Mouse (Mus musculus): ENCODE results near the gene Asb10. TPM values are rescaled to one million over a fixed set of nuclear protein-coding genes. Genes with fewer than 3 reads are reported as not detected.

Asb10 gene
- polyA plus RNA-seq, 1 experiment from 2014 or later = 0.15 TPM

GRCm38 (mm10) chr5:24527780-24528179, 13.0 kb downstream of the Asb10 start:
- Histone ChIP-seq H3K4me1 (peaks cover 18% of the 10 kb centered on the region), H3K27ac (no peak overlapping the region), H3K36me3 (no peaks in the 10 kb centered on the region), H3K9me3 (replicated peaks) (no peaks in the 10 kb centered on the region), H3K27me3 (ENCODE audit: low read depth, poor library complexity, severe bottlenecking) (peaks cover 98% of the 10 kb centered on the region), H3K4me3 (no peak overlapping the region; the same call in 1 of the 2 replicates)
- no peak for DNase-seq (ENCODE audit: low spot score)
- WGBS = 15% methylated on average over 6 of the region's 6 CpGs

GRCm38 (mm10) chr5:24526889-24527230, 13.9 kb downstream of the Asb10 start, which contains the start of gene Gbx1:
Gene Gbx1, minus strand, starts transcription at chr5:24527202.
- H3K36me3 ChIP-seq = no peaks in the 10 kb centered on the region
- H3K4me3 ChIP-seq = peak within 1 kb of the TSS; percentile 50
- H3K27ac ChIP-seq = peak within 1 kb of the TSS; percentile 40; the same call in 1 of the 2 replicates
- H3K4me1 ChIP-seq = peaks cover 18% of the 10 kb centered on the region
- H3K9me3 ChIP-seq (replicated peaks) = no peaks in the 10 kb centered on the region
- WGBS = under 1% methylated on average over 49 of the region's 49 CpGs
- peak; percentile 65 for DNase-seq (ENCODE audit: low spot score)
- peaks cover 98% of the 10 kb centered on the region for H3K27me3 ChIP-seq (ENCODE audit: low read depth, poor library complexity, severe bottlenecking)

- Histone ChIP-seq H3K27me3 (ENCODE audit: low read depth, poor library complexity, severe bottlenecking) (peaks cover 98% of the 10 kb centered on the region), H3K4me3 (peak overlapping the region; percentile 50), H3K4me1 (peaks cover 18% of the 10 kb centered on the region), H3K36me3 (no peaks in the 10 kb centered on the region), H3K9me3 (replicated peaks) (no peaks in the 10 kb centered on the region), H3K27ac (peak overlapping the region; percentile 40; the same call in 1 of the 2 replicates)
- peak; percentile 66 for DNase-seq (ENCODE audit: low spot score)
- WGBS = under 1% methylated on average over 83 of the region's 109 CpGs
Measured at GRCm38 (mm10) chr5:24526190-24526888, 14.4 kb downstream of the Asb10 start.

GRCm38 (mm10) chr5:24525360-24526189, 15.2 kb downstream of the Asb10 start:
- peaks cover 18% of the 10 kb centered on the region for H3K4me1 ChIP-seq
- WGBS = 4% methylated on average over 34 of the region's 34 CpGs
- H3K4me3 ChIP-seq = peak overlapping the region; percentile 50
- no peaks in the 10 kb centered on the region for H3K36me3 ChIP-seq
- DNase-seq (ENCODE audit: low spot score) = no peak
- peaks cover 98% of the 10 kb centered on the region for H3K27me3 ChIP-seq (ENCODE audit: low read depth, poor library complexity, severe bottlenecking)
- H3K9me3 ChIP-seq (replicated peaks) = no peaks in the 10 kb centered on the region
- no peak overlapping the region for H3K27ac ChIP-seq

GRCm38 (mm10) chr5:24524522-24524921, 16.3 kb downstream of the Asb10 start:
- Histone ChIP-seq H3K4me3 (no peak overlapping the region), H3K9me3 (replicated peaks) (no peaks in the 10 kb centered on the region), H3K36me3 (no peaks in the 10 kb centered on the region), H3K4me1 (peaks cover 18% of the 10 kb centered on the region), H3K27me3 (ENCODE audit: low read depth, poor library complexity, severe bottlenecking) (peaks cover 100% of the 10 kb centered on the region), H3K27ac (no peak overlapping the region)
- 22% methylated on average over 4 of the region's 4 CpGs for WGBS
- DNase-seq (ENCODE audit: low spot score) = no peak

GRCm38 (mm10) chr5:24523806-24524205, 17.0 kb downstream of the Asb10 start:
- Histone ChIP-seq H3K4me1 (peaks cover 18% of the 10 kb centered on the region), H3K27me3 (ENCODE audit: low read depth, poor library complexity, severe bottlenecking) (peaks cover 99% of the 10 kb centered on the region), H3K27ac (no peak overlapping the region), H3K36me3 (no peaks in the 10 kb centered on the region), H3K4me3 (no peak overlapping the region), H3K9me3 (replicated peaks) (no peaks in the 10 kb centered on the region)
- WGBS = 50% methylated on average over 8 of the region's 8 CpGs
- no peak for DNase-seq (ENCODE audit: low spot score)

- WGBS = 66% methylated on average over 8 of the region's 8 CpGs
- DNase-seq (ENCODE audit: low spot score) = no peak
- Histone ChIP-seq H3K9me3 (replicated peaks) (no peaks in the 10 kb centered on the region), H3K4me1 (peaks cover 15% of the 10 kb centered on the region), H3K27me3 (ENCODE audit: low read depth, poor library complexity, severe bottlenecking) (peaks cover 95% of the 10 kb centered on the region), H3K4me3 (no peak overlapping the region), H3K36me3 (no peaks in the 10 kb centered on the region), H3K27ac (no peak overlapping the region)
Measured at GRCm38 (mm10) chr5:24521366-24521765, 19.4 kb downstream of the Asb10 start.

GRCm38 (mm10) chr5:24512271-24512670, 28.5 kb downstream of the Asb10 start:
- Histone ChIP-seq H3K9me3 (replicated peaks) (no peaks in the 10 kb centered on the region), H3K36me3 (no peaks in the 10 kb centered on the region), H3K4me3 (no peak overlapping the region), H3K4me1 (peaks cover 19% of the 10 kb centered on the region), H3K27ac (no peak overlapping the region), H3K27me3 (ENCODE audit: low read depth, poor library complexity, severe bottlenecking) (peaks cover 35% of the 10 kb centered on the region)
- no peak for DNase-seq (ENCODE audit: low spot score)
- WGBS = 57% methylated on average over 8 of the region's 8 CpGs

GRCm38 (mm10) chr5:24510635-24511034, 30.1 kb downstream of the Asb10 start:
- Histone ChIP-seq H3K4me3 (no peak overlapping the region), H3K27ac (no peak overlapping the region), H3K27me3 (ENCODE audit: low read depth, poor library complexity, severe bottlenecking) (peaks cover 33% of the 10 kb centered on the region), H3K36me3 (no peaks in the 10 kb centered on the region), H3K9me3 (replicated peaks) (no peaks in the 10 kb centered on the region), H3K4me1 (peaks cover 19% of the 10 kb centered on the region)
- WGBS = 53% methylated on average over 11 of the region's 11 CpGs
- DNase-seq (ENCODE audit: low spot score) = no peak

- H3K4me1 ChIP-seq = peaks cover 20% of the 10 kb centered on the region
- H3K9me3 ChIP-seq (replicated peaks) = no peaks in the 10 kb centered on the region
- H3K4me3 ChIP-seq = no peak overlapping the region
- H3K27ac ChIP-seq = no peak overlapping the region
- 93% methylated on average over 7 of the region's 7 CpGs for WGBS
- no peaks in the 10 kb centered on the region for H3K36me3 ChIP-seq
- peaks cover 55% of the 10 kb centered on the region for H3K27me3 ChIP-seq (ENCODE audit: low read depth, poor library complexity, severe bottlenecking)
- no peak for DNase-seq (ENCODE audit: low spot score)
Measured at GRCm38 (mm10) chr5:24508406-24508805, 32.4 kb downstream of the Asb10 start.

GRCm38 (mm10) chr5:24505513-24505912, 35.3 kb downstream of the Asb10 start:
- DNase-seq (ENCODE audit: low spot score) = no peak
- WGBS = 64% methylated on average over 2 of the region's 2 CpGs
- H3K9me3 ChIP-seq (replicated peaks) = no peaks in the 10 kb centered on the region
- H3K4me1 ChIP-seq = peaks cover 15% of the 10 kb centered on the region
- H3K36me3 ChIP-seq = peaks cover 25% of the 10 kb centered on the region
- no peak overlapping the region for H3K27ac ChIP-seq
- H3K4me3 ChIP-seq = no peak overlapping the region
- H3K27me3 ChIP-seq (ENCODE audit: low read depth, poor library complexity, severe bottlenecking) = peaks cover 52% of the 10 kb centered on the region

- 66% methylated on average over 4 of the region's 4 CpGs for WGBS
- Histone ChIP-seq H3K27me3 (ENCODE audit: low read depth, poor library complexity, severe bottlenecking) (peaks cover 51% of the 10 kb centered on the region), H3K4me3 (no peak overlapping the region), H3K27ac (no peak overlapping the region), H3K9me3 (replicated peaks) (no peaks in the 10 kb centered on the region), H3K4me1 (peaks cover 11% of the 10 kb centered on the region), H3K36me3 (peaks cover 52% of the 10 kb centered on the region)
- DNase-seq (ENCODE audit: low spot score) = no peak
Measured at GRCm38 (mm10) chr5:24502786-24503185, 38.0 kb downstream of the Asb10 start.

GRCm38 (mm10) chr5:24500851-24501250, 39.9 kb downstream of the Asb10 start:
- no peak overlapping the region for H3K4me3 ChIP-seq
- no peak for DNase-seq (ENCODE audit: low spot score)
- H3K4me1 ChIP-seq = peaks cover 24% of the 10 kb centered on the region
- H3K27ac ChIP-seq = no peak overlapping the region
- H3K9me3 ChIP-seq (replicated peaks) = no peaks in the 10 kb centered on the region
- H3K36me3 ChIP-seq = peaks cover 71% of the 10 kb centered on the region
- WGBS = 94% methylated on average over 11 of the region's 11 CpGs
- peaks cover 39% of the 10 kb centered on the region for H3K27me3 ChIP-seq (ENCODE audit: low read depth, poor library complexity, severe bottlenecking)
